Mouse (Mus musculus): ENCODE measurements around the gene Scaf8. TPM values are rescaled to one million over a fixed set of nuclear protein-coding genes. Genes with fewer than 3 reads are reported as not detected.

Scaf8 gene
- polyA plus RNA-seq, 1 experiment from 2014 or later = 11.9 TPM

DNA sequence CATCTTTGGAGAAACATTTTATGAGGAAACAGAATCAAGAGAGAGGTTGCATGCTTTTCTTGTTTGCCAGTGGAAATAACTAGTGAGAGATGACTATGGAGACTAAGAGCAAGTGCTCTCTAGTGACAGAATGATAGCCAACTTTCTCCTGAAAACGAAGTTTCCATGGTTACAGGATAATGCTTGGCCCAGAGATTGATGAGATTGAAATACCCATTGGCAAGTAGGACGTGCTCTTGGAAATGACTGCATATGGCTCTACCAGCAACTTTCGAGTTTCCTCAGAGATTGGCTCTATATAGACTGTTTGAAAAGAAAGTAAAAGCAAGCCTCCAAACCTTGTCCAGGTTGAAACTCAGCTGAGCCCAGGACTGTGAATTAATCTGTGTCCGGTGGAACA is 97.3 kb downstream of the Scaf8 start:
- Histone ChIP-seq H3K9ac (ENCODE audit: low read depth, low read length) (no peak overlapping the region), H3K27me3 (replicated peaks; ENCODE audit: control insufficient read depth, insufficient read depth, low read length) (no peaks in the 10 kb centered on the region), H3K4me1 (ENCODE audit: control insufficient read depth, insufficient read depth, low read depth, low read length) (no peaks in the 10 kb centered on the region), H3K4me3 (ENCODE audit: low read length) (no peak overlapping the region), H3K36me3 (ENCODE audit: control insufficient read depth, insufficient read depth, low read length) (peaks cover 3% of the 10 kb centered on the region; the same call in 1 of the 2 replicates), H3K27ac (ENCODE audit: low read depth, low read length) (no peak overlapping the region), H3K4me2 (ENCODE audit: low read length) (no peak overlapping the region), H3K9me3 (ENCODE audit: control insufficient read depth, low read length) (no peaks in the 10 kb centered on the region)
- no peak for ATAC-seq
- WGBS = 59% methylated on average over 4 of the region's 4 CpGs

DNA sequence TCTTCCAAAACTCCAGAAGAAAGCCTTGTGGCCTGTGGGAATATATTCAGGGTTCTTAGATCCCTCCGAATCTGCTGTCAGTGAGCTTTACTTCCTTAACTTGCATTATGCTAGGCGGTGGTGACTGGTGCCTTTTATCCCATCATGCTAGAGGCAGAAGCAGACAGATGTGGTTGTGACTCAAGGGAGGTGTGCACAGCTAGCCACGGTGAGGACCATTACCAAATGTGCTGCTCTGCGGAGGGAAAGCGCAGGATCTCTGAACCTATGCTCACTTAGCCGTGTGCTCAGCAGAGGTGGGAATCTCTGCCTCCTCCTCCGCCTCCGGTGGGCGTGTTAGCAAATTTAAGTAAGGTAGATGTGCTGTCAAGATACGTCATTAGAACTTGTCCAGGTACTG is 98.1 kb downstream of the Scaf8 start:
- H3K36me3 ChIP-seq (ENCODE audit: control insufficient read depth, insufficient read depth, low read length) = peaks cover 3% of the 10 kb centered on the region; the same call in 1 of the 2 replicates
- H3K9me3 ChIP-seq (ENCODE audit: control insufficient read depth, low read length) = no peaks in the 10 kb centered on the region
- no peaks in the 10 kb centered on the region for H3K27me3 ChIP-seq (replicated peaks; ENCODE audit: control insufficient read depth, insufficient read depth, low read length)
- no peak overlapping the region for H3K27ac ChIP-seq (ENCODE audit: low read depth, low read length)
- H3K4me3 ChIP-seq (ENCODE audit: low read length) = no peak overlapping the region
- no peak for ATAC-seq
- no peak overlapping the region for H3K9ac ChIP-seq (ENCODE audit: low read depth, low read length)
- no peak overlapping the region for H3K4me2 ChIP-seq (ENCODE audit: low read length)
- H3K4me1 ChIP-seq (ENCODE audit: control insufficient read depth, insufficient read depth, low read depth, low read length) = no peaks in the 10 kb centered on the region
- WGBS = 90% methylated on average over 10 of the region's 10 CpGs

DNA sequence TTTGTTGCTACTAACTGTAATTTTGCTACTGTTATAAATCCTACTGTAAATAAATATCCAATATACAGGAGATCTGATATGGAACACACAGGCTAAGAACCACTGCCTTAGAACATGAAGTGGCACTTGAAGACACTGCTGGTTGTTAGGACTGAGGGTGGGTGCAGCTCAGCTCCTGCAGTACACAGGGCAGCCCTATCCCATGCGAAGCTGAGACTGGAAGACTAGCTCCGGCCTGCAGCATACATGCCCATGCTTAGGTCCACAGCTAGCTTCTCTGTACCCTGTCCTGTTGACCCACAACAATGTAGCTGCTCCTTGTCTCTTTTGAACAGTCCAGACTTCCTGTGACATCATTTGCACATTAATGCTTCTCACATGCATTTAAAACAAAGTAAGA is 100.1 kb downstream of the Scaf8 start:
- Histone ChIP-seq H3K27ac (ENCODE audit: low read depth, low read length) (no peak overlapping the region), H3K4me3 (ENCODE audit: low read length) (no peak overlapping the region), H3K4me2 (ENCODE audit: low read length) (no peak overlapping the region), H3K36me3 (ENCODE audit: control insufficient read depth, insufficient read depth, low read length) (peaks cover 3% of the 10 kb centered on the region; the same call in 1 of the 2 replicates), H3K9me3 (ENCODE audit: control insufficient read depth, low read length) (no peaks in the 10 kb centered on the region), H3K9ac (ENCODE audit: low read depth, low read length) (no peak overlapping the region), H3K27me3 (replicated peaks; ENCODE audit: control insufficient read depth, insufficient read depth, low read length) (no peaks in the 10 kb centered on the region), H3K4me1 (ENCODE audit: control insufficient read depth, insufficient read depth, low read depth, low read length) (no peaks in the 10 kb centered on the region)
- WGBS = 100% methylated on average over 2 of the region's 2 CpGs
- ATAC-seq = no peak

DNA sequence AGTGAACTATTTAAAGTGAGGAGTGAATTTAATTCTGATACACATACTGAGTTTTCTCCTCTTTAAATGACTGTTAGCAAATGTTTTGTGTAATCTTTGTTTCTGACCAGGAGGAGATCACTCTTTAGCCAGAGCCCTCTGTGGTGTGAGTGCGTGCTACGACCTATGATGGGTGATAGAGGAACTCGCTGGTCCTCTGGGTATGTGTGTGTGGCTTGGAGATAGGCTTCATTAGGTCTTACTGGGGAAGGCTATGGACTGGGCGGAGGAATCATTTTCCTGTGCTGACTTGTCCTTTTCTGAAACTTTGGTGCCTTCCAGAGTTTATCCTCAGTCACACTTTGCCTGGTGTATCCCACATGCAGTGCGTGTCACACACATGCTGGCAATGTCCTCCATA is 102.3 kb downstream of the Scaf8 start:
- Histone ChIP-seq H3K9me3 (ENCODE audit: control insufficient read depth, low read length) (no peaks in the 10 kb centered on the region), H3K4me2 (ENCODE audit: low read length) (no peak overlapping the region), H3K27ac (ENCODE audit: low read depth, low read length) (no peak overlapping the region), H3K36me3 (ENCODE audit: control insufficient read depth, insufficient read depth, low read length) (peaks cover 3% of the 10 kb centered on the region; the same call in 1 of the 2 replicates), H3K4me3 (ENCODE audit: low read length) (no peak overlapping the region), H3K4me1 (ENCODE audit: control insufficient read depth, insufficient read depth, low read depth, low read length) (no peaks in the 10 kb centered on the region), H3K9ac (ENCODE audit: low read depth, low read length) (no peak overlapping the region), H3K27me3 (replicated peaks; ENCODE audit: control insufficient read depth, insufficient read depth, low read length) (no peaks in the 10 kb centered on the region)
- ATAC-seq = no peak
- WGBS = 89% methylated on average over 5 of the region's 5 CpGs

DNA sequence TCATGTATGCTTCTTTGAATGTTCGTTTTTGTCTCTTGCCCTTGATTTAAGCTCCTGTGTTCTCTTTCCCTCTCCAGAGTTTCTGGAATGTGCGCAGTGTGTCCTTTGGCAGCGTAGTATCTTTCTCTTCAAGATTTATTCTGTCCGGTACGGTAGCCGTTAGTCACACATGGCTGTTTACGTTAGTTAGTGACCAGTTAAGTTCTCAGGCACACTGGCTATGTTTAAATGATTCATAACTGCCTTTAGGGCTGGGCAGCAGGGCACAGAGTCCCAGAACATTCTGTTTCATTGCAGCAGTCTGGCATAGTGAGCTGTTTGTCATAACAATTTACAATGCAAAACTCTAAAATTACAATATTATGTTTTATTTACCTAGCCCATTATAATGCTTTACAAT is 103.6 kb downstream of the Scaf8 start:
- H3K9ac ChIP-seq (ENCODE audit: low read depth, low read length) = no peak overlapping the region
- H3K36me3 ChIP-seq (ENCODE audit: control insufficient read depth, insufficient read depth, low read length) = peaks cover 3% of the 10 kb centered on the region; the same call in 1 of the 2 replicates
- H3K4me1 ChIP-seq (ENCODE audit: control insufficient read depth, insufficient read depth, low read depth, low read length) = no peaks in the 10 kb centered on the region
- H3K4me2 ChIP-seq (ENCODE audit: low read length) = no peak overlapping the region
- no peak overlapping the region for H3K4me3 ChIP-seq (ENCODE audit: low read length)
- no peak for ATAC-seq
- no peak overlapping the region for H3K27ac ChIP-seq (ENCODE audit: low read depth, low read length)
- no peaks in the 10 kb centered on the region for H3K9me3 ChIP-seq (ENCODE audit: control insufficient read depth, low read length)
- no peaks in the 10 kb centered on the region for H3K27me3 ChIP-seq (replicated peaks; ENCODE audit: control insufficient read depth, insufficient read depth, low read length)
- WGBS = 82% methylated on average over 7 of the region's 7 CpGs

DNA sequence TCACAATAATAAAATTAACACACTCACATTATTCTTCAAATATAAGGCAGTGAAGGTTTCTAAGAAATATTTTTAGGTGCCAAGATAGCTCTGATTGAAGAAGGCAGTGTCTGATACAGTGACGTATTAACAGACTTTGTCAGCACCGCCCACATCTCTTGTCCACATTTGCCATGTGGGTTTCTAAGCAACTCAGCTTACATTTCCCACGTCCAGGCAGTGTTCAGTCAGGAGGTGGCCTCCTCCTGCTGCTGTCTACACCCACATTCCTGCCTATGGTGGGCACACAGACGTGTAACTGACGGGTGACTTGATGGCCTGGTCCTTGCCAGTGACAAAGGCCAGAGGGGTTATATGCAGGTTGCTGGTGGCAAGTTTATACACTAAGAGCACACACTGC is 104.1 kb downstream of the Scaf8 start:
- 48% methylated on average over 5 of the region's 5 CpGs for WGBS
- Histone ChIP-seq H3K27ac (ENCODE audit: low read depth, low read length) (no peak overlapping the region), H3K4me3 (ENCODE audit: low read length) (no peak overlapping the region), H3K9me3 (ENCODE audit: control insufficient read depth, low read length) (no peaks in the 10 kb centered on the region), H3K4me1 (ENCODE audit: control insufficient read depth, insufficient read depth, low read depth, low read length) (no peaks in the 10 kb centered on the region), H3K9ac (ENCODE audit: low read depth, low read length) (no peak overlapping the region), H3K36me3 (ENCODE audit: control insufficient read depth, insufficient read depth, low read length) (peaks cover 3% of the 10 kb centered on the region; the same call in 1 of the 2 replicates), H3K4me2 (ENCODE audit: low read length) (no peak overlapping the region), H3K27me3 (replicated peaks; ENCODE audit: control insufficient read depth, insufficient read depth, low read length) (no peaks in the 10 kb centered on the region)
- ATAC-seq = no peak

DNA sequence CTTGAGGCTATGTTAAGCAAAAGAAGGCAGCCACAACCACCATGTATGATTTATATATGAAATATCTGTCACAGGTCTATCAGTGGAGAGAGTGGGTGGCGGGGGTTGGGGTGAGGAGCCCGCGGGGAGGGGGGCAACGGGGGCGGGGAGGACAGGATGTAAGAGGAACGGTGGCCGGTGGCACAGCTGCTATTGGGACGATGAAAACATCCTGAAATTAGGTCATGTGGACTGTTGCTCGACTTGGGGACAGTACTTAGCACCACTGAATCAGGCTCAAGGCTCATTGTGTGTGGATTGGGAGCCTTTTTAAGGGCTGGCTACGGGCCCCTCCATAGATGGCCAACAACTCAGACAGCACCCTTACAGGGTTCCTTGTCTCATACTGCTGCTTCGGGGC is 105.4 kb downstream of the Scaf8 start:
- Histone ChIP-seq H3K27me3 (replicated peaks; ENCODE audit: control insufficient read depth, insufficient read depth, low read length) (no peaks in the 10 kb centered on the region), H3K4me2 (ENCODE audit: low read length) (no peak overlapping the region), H3K9ac (ENCODE audit: low read depth, low read length) (no peak overlapping the region), H3K4me1 (ENCODE audit: control insufficient read depth, insufficient read depth, low read depth, low read length) (no peaks in the 10 kb centered on the region), H3K4me3 (ENCODE audit: low read length) (no peak overlapping the region), H3K27ac (ENCODE audit: low read depth, low read length) (no peak overlapping the region), H3K9me3 (ENCODE audit: control insufficient read depth, low read length) (no peaks in the 10 kb centered on the region), H3K36me3 (ENCODE audit: control insufficient read depth, insufficient read depth, low read length) (peaks cover 3% of the 10 kb centered on the region; the same call in 1 of the 2 replicates)
- ATAC-seq = no peak
- WGBS = 79% methylated on average over 11 of the region's 11 CpGs

DNA sequence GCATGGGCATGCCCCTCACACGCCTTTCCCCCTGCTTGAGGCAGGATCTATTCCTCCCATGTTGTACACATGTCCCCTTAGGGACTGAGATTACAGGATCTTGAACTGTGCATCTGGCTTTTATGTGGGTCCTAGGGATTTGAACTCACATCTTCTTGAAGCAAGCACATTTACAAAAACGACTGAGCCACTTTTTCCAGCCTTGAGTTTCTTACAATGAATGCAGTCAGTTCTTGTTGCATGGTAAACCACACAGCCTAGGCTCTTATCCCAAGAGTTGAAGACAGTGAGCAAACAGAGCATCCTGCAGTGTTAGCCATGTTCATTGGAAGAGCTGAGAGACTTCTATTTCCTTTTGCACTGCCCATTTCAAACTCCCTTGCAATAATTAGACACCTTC is 108.3 kb downstream of the Scaf8 start:
- no peaks in the 10 kb centered on the region for H3K4me1 ChIP-seq (ENCODE audit: control insufficient read depth, insufficient read depth, low read depth, low read length)
- no peaks in the 10 kb centered on the region for H3K27me3 ChIP-seq (replicated peaks; ENCODE audit: control insufficient read depth, insufficient read depth, low read length)
- H3K36me3 ChIP-seq (ENCODE audit: control insufficient read depth, insufficient read depth, low read length) = no peaks in the 10 kb centered on the region
- no peak overlapping the region for H3K4me2 ChIP-seq (ENCODE audit: low read length)
- WGBS = 77% methylated on average over 2 of the region's 2 CpGs
- H3K27ac ChIP-seq (ENCODE audit: low read depth, low read length) = no peak overlapping the region
- no peak overlapping the region for H3K9ac ChIP-seq (ENCODE audit: low read depth, low read length)
- no peak for ATAC-seq
- no peak overlapping the region for H3K4me3 ChIP-seq (ENCODE audit: low read length)
- no peaks in the 10 kb centered on the region for H3K9me3 ChIP-seq (ENCODE audit: control insufficient read depth, low read length)

DNA sequence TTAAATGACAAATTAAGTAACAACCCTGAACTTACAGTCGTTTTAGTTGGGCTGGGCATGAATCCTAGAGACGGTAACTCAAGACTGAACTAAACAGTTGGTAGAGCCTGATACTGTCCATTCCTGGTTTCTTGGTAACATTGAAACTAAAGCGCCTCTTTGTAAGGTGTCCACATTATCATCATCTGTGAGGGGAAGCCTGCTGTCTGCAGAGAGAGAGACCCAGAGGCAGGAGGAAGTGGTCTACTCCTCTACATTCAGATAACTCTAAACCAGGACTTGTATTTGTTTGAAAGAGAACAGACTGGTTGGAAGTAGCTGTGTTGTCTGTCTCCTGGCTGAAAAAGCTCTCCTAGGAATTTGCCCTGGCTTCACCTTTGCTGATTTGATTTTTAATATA is 108.9 kb downstream of the Scaf8 start:
- no peak for ATAC-seq
- Histone ChIP-seq H3K4me1 (ENCODE audit: control insufficient read depth, insufficient read depth, low read depth, low read length) (no peaks in the 10 kb centered on the region; the same call in 1 of the 2 replicates), H3K4me3 (ENCODE audit: low read length) (no peak overlapping the region), H3K9me3 (ENCODE audit: control insufficient read depth, low read length) (no peaks in the 10 kb centered on the region), H3K4me2 (ENCODE audit: low read length) (no peak overlapping the region), H3K27ac (ENCODE audit: low read depth, low read length) (no peak overlapping the region), H3K36me3 (ENCODE audit: control insufficient read depth, insufficient read depth, low read length) (no peaks in the 10 kb centered on the region), H3K9ac (ENCODE audit: low read depth, low read length) (no peak overlapping the region), H3K27me3 (replicated peaks; ENCODE audit: control insufficient read depth, insufficient read depth, low read length) (no peaks in the 10 kb centered on the region)
- WGBS = 79% methylated on average over 3 of the region's 3 CpGs

All from hindbrain, embryonic 16.5 days (tissue).